Mouse (Mus musculus) spleen, adult 2 months (tissue): ENCODE results near the gene Hsd17b14. TPM values are rescaled to one million over a fixed set of nuclear protein-coding genes. Genes with fewer than 3 reads are reported as not detected.

Source experiments
- DNase-seq, 2 experiments: peaks; one replicate each; pipeline versions ENCODE4 v3.0.0 to v3.0.0-alpha.2; 2012 to 2021; ENCODE audit warnings: low spot score in 2 of 2, low read depth in 1 of 2
- H3K27ac ChIP-seq: fragments of 200-500 bp; 2 replicates; pipeline ENCODE4 v1.5.1; 2012; ENCODE audit warnings: low read length, inconsistent platforms; ENCODE audit not compliant: insufficient read depth
- H3K27me3 ChIP-seq: fragments of 200-500 bp; 2 replicates; pipeline ENCODE4 v1.6.1; 2012; ENCODE audit warnings: mild to moderate bottlenecking, moderate library complexity, low read length, inconsistent platforms; ENCODE audit not compliant: control insufficient read depth, insufficient read depth
- H3K36me3 ChIP-seq: fragments of 200-500 bp; 2 replicates; pipeline ENCODE4 v1.6.1; 2012; ENCODE audit warnings: mild to moderate bottlenecking, low read length, inconsistent platforms; ENCODE audit not compliant: control insufficient read depth, insufficient read depth
- H3K4me1 ChIP-seq: fragments of 200-500 bp; 2 replicates; pipeline ENCODE4 v1.6.1; 2011; ENCODE audit warnings: inconsistent platforms; ENCODE audit not compliant: control insufficient read depth, insufficient read depth, insufficient read length
- H3K4me3 ChIP-seq: fragments of 200-500 bp; 2 replicates; pipeline ENCODE4 v1.5.1; 2011; ENCODE audit warnings: mild to moderate bottlenecking, inconsistent platforms; ENCODE audit not compliant: insufficient read depth, insufficient read length; ENCODE audit errors: extremely low read depth
- CTCF ChIP-seq: fragments of 200-500 bp; IDR thresholded peaks from 2 replicates; pipeline ENCODE4 v1.5.1; 2011; ENCODE audit warnings: mild to moderate bottlenecking, inconsistent platforms; ENCODE audit not compliant: insufficient read depth, insufficient read length, insufficient replicate concordance; ENCODE audit errors: extremely low read depth
- POLR2A ChIP-seq: fragments of 200-500 bp; IDR thresholded peaks from 2 replicates; pipeline ENCODE4 v1.6.1; 2011; ENCODE audit warnings: low read depth, low read length, inconsistent platforms
- whole genome bisulfite sequencing: fragments of 180-500 bp; shearing (Covaris S2); methylation state at CpG from one replicate; pipeline ENCODE4 v1.1.7; 2018; 5-methylcytosine and 5-hydroxymethylcytosine counted together
- polyA plus RNA-seq: library from polyadenylated mRNA; depleted of rRNA; stranded (reverse); fragments of >200 nt; gene quantifications from 2 replicates; pipeline ENCODE4 v1.2.3, GENCODE M21; 2012

Gene Hsd17b14
- polyA plus RNA-seq, 1 experiment = 1.7 TPM

DNA sequence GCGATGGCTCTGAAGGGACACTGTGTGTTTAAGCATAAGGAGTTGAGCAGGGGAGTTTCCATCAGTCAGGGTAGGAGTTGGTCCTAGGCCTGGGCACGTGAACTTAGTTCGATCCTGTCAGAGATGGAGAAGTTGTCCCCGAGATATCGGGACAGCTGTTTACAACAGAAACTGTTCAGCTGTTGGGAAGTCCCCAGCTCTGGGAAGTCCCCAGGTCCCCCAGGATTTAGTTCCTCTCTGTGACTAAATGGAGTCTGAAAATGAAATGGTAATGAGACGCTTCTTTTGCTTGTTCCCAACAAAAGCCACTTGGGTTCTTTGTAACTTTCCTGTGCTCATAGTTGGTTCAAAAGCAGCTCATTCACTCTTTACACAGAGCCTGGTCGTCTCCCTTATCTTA is 37.2 kb downstream of the Hsd17b14 start:
- H3K4me1 ChIP-seq = peaks cover 7% of the 10 kb centered on the region; the same call in 1 of the 2 replicates
- TF ChIP-seq CTCF (no peak), POLR2A (no peak)
- 21% methylated on average over 7 of the region's 7 CpGs for WGBS
- H3K27me3 ChIP-seq = no peaks in the 10 kb centered on the region
- H3K36me3 ChIP-seq = no peaks in the 10 kb centered on the region; the same call in 1 of the 2 replicates
- DNase-seq = peak; percentile 52 to 70
- H3K4me3 ChIP-seq = no peak overlapping the region
- H3K27ac ChIP-seq = peak overlapping the region; percentile 66

DNA sequence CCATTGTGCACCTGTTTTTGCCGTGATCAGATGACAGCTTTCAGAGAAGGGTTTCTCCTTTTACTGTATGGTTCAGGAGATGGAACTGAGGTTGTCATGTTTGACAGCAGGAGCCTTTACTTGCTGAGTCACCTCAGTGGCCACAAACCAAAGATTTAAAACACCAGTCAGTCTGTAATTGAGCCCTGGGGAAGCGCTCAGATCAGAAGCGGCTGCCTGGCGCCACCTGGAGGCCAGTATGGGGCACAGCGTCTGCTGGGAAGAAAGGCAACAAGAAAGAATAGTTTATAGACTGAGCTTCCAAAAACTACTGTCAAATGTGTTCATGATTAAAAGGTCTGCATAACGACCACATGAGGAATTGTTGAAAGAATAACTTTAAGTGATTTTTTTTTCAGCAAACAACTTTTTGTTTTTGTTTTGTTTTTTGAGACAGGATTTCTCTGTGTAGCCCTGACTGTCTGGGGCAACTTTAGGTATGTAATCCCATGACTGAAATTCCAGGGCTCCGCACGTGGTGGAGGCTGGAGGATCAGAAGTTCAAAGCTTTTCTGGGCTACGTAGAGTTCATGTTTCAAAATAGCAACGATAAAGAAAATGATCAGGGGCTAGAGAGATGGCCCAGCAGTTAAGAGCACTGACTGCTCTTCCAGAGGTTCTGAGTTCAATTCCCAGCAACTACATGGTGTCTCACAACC is 38.6 kb downstream of the Hsd17b14 start:
- DNase-seq = peak; percentile 56 to 66
- no peak for TF ChIP-seq POLR2A
- TF ChIP-seq CTCF = peak; percentile 97
- Histone ChIP-seq H3K4me1 (peaks cover 7% of the 10 kb centered on the region; the same call in 1 of the 2 replicates), H3K4me3 (no peak overlapping the region), H3K27me3 (no peaks in the 10 kb centered on the region), H3K36me3 (no peaks in the 10 kb centered on the region), H3K27ac (no peak overlapping the region)
- WGBS = 25% methylated on average over 10 of the region's 10 CpGs

- Histone ChIP-seq H3K27ac (no peak overlapping the region), H3K36me3 (no peaks in the 10 kb centered on the region), H3K4me1 (peaks cover 7% of the 10 kb centered on the region; the same call in 1 of the 2 replicates), H3K27me3 (no peaks in the 10 kb centered on the region), H3K4me3 (no peak overlapping the region)
- no peak for DNase-seq
- TF ChIP-seq POLR2A = no peak
- no peak for TF ChIP-seq CTCF
- 84% methylated on average over 4 of the region's 4 CpGs for WGBS
Observed at GRCm38 (mm10) chr7:45595176-45595575, 40.5 kb downstream of the Hsd17b14 start.

DNA sequence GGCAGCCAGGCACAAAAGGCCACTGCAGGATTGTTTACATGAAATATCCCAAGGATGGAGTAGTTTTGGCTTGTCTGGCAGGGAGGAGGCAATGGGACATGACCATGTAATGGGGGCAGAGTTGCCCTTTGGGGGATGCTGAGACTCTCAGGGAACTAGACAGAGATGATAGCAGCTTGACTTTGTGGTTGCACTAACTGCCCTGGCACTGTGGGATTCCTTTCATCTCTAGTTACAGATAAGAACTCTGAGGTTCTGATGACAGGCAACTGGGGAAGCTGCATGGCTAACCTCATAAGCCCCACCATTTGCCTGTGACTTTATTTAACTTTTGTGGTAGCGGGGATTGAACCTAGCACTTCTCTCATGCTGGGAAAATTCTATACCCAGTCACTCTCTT is 41.4 kb downstream of the Hsd17b14 start:
- WGBS = 61% methylated on average over 1 of the region's 1 CpGs

GRCm38 (mm10) chr7:45597013-45597412 is 42.3 kb downstream of the Hsd17b14 start:
- H3K36me3 ChIP-seq = no peaks in the 10 kb centered on the region
- H3K27me3 ChIP-seq = no peaks in the 10 kb centered on the region
- WGBS = 91% methylated on average over 5 of the region's 5 CpGs
- H3K27ac ChIP-seq = no peak overlapping the region
- DNase-seq = no peak
- TF ChIP-seq POLR2A (no peak), CTCF (no peak)
- H3K4me3 ChIP-seq = no peak overlapping the region
- peaks cover 2% of the 10 kb centered on the region; the same call in 1 of the 2 replicates for H3K4me1 ChIP-seq

More for the DNA sequence above, 41.4 kb downstream of the Hsd17b14 start:
- no peak overlapping the region for H3K4me3 ChIP-seq
- no peaks in the 10 kb centered on the region for H3K27me3 ChIP-seq
- TF ChIP-seq POLR2A = no peak
- TF ChIP-seq CTCF = no peak
- no peak overlapping the region for H3K27ac ChIP-seq
- peaks cover 7% of the 10 kb centered on the region; the same call in 1 of the 2 replicates for H3K4me1 ChIP-seq
- H3K36me3 ChIP-seq = no peaks in the 10 kb centered on the region
- no peak for DNase-seq

GRCm38 (mm10) chr7:45597527-45597926 is 42.8 kb downstream of the Hsd17b14 start:
- 88% methylated on average over 6 of the region's 6 CpGs for WGBS
- Histone ChIP-seq H3K4me1 (no peaks in the 10 kb centered on the region), H3K36me3 (no peaks in the 10 kb centered on the region), H3K27ac (no peak overlapping the region), H3K4me3 (no peak overlapping the region), H3K27me3 (no peaks in the 10 kb centered on the region)
- no peak for TF ChIP-seq POLR2A
- TF ChIP-seq CTCF = no peak
- DNase-seq = no peak
